Comparison of ENCODE assay signal across 8 mouse cellular contexts in the genomic region with DNA sequence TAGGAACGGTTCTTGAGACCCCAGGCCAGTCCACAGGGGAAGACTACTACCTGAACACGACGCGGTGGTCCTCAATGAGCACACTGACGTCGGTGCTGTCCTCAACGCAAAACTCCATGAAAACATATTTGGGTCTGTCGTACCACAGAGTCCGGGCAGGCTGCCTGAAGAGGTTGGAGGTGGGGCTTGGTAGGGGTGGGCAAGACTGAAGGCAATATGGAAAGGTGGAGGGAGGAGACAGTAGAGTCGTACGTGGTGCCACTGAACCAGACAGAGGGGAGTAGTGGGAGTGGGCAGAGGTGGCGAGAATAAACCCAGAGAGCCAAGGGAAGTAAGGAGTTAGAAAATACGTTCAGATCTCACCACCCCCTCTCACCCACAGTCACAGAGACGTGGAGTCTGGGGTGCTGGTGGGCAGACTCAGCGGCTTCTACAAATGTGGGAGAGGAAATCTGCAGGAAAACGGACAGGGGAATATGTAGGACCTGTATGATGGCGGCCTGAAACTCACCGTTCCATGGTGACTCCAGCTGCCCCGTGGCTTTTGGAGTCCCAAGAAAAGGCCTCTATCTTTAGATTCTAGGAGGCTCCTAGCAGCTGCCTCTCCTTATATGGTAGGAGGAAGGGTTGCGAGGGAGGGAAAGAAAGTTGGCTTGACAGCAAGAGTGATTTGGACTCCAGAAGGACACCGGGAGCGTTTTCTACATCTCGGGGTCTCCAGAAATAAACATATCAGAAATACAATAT. TPM values are rescaled to one million over a fixed set of nuclear protein-coding genes. Genes with fewer than 3 reads are reported as not detected.
DNase-seq lines count a peak whose midpoint lies in the region.

A gene (minus strand): TSS at position 692 of the 747 bp plus-strand sequence.

- peak within 1 kb of the TSS; percentile 96 for H3K4me3 ChIP-seq in heart, embryonic 10.5 days
- H3K4me3 ChIP-seq in midbrain, embryonic 10.5 days: peak within 1 kb of the TSS; percentile 99

- peaks cover 30% of the 10 kb centered on the region for H3K36me3 ChIP-seq in heart, embryonic 10.5 days
- H3K36me3 ChIP-seq in midbrain, embryonic 10.5 days: peaks cover 8% of the 10 kb centered on the region

- no peaks in the 10 kb centered on the region for H3K27me3 ChIP-seq in heart, embryonic 10.5 days (ENCODE audit: insufficient read depth, poor library complexity, severe bottlenecking)
- peaks cover 9% of the 10 kb centered on the region for H3K27me3 ChIP-seq in midbrain, embryonic 10.5 days (ENCODE audit: low read depth, poor library complexity, severe bottlenecking)

- peak within 1 kb of the TSS; percentile 93 for H3K27ac ChIP-seq in heart, embryonic 10.5 days
- peak within 1 kb of the TSS; percentile 87 for H3K27ac ChIP-seq in midbrain, embryonic 10.5 days (replicated peaks)

- 4% methylated on average over 23 of the region's 23 CpGs for WGBS in heart, embryonic 10.5 days
- WGBS in midbrain, embryonic 10.5 days: 7% methylated on average over 23 of the region's 23 CpGs

- peak; percentile 19 for DNase-seq in ovary, postnatal 10 days (ENCODE audit: low spot score)
- DNase-seq in ovary, adult 18-20 months (ENCODE audit: low spot score): no peak
- peak; percentile 23 for DNase-seq in cerebellum, adult 9-10 months
- DNase-seq in heart, embryonic 10.5 days (ENCODE audit: low spot score): peak; percentile 86
- DNase-seq in kidney, postnatal 4 days: peak; percentile 34 to 60
- DNase-seq in midbrain, embryonic 10.5 days (ENCODE audit: low spot score): no peak
- no peak for DNase-seq in T-cell, adult 2 months (ENCODE audit: low spot score)
- no peak for DNase-seq in urinary bladder, postnatal 10 days (ENCODE audit: low spot score)

- peaks cover 23% of the 10 kb centered on the region for H3K4me1 ChIP-seq in heart, embryonic 10.5 days
- H3K4me1 ChIP-seq in midbrain, embryonic 10.5 days: peaks cover 36% of the 10 kb centered on the region

- no peaks in the 10 kb centered on the region for H3K9me3 ChIP-seq in heart, embryonic 10.5 days
- no peaks in the 10 kb centered on the region for H3K9me3 ChIP-seq in midbrain, embryonic 10.5 days (replicated peaks)

RNA-seq across cellular contexts. Expression of the gene that starts here (rescaled TPM):
- 18.5 and 26.1 TPM in 2 replicates for polyA plus RNA-seq in heart, embryonic 10.5 days (2016; fragmentation: Nextera tagmentation; extraction: Ambion mirVana)
- 8.4 and 9.4 TPM in 2 replicates for polyA plus RNA-seq in midbrain, embryonic 10.5 days (2016; fragmentation: Nextera tagmentation; extraction: Ambion mirVana)

Comparison
In these comparisons a context has a peak if more than half of its experiments do, and no peak if none do; other contexts are left out.
1. DNase-seq: peak in ovary, postnatal 10 days (single experiment), cerebellum, adult 9-10 months (single experiment), heart, embryonic 10.5 days (single experiment) and kidney, postnatal 4 days (2 of 2); none in ovary, adult 18-20 months (single experiment), midbrain, embryonic 10.5 days (single experiment), T-cell, adult 2 months (single experiment) and urinary bladder, postnatal 10 days (single experiment).